Mouse (Mus musculus) stomach, embryonic 14.5 days (tissue): ENCODE results near the gene Ube4a. TPM values are rescaled to one million over a fixed set of nuclear protein-coding genes. Genes with fewer than 3 reads are reported as not detected.

Source experiments
- ATAC-seq: fragments of 200-750 bp; cut with Nextera tagmentation; 2 replicates; pipeline ENCODE4 v1.8.0; 2017; ENCODE audit warnings: low read depth, moderate TSS enrichment; ENCODE audit not compliant: insufficient number of reproducible peaks, insufficient read depth, low FRiP score
- H3K27ac ChIP-seq: fragments of 300-500 bp; sonication (generic); 2 replicates; pipeline ENCODE4 v1.5.1; 2014; ENCODE audit warnings: mild to moderate bottlenecking, low read length, moderate library complexity, mixed read lengths
- H3K27me3 ChIP-seq: fragments of 300-500 bp; sonication (generic); 2 replicates; pipeline ENCODE4 v1.6.1; 2014; ENCODE audit warnings: low read length, control low read depth, mixed read lengths; ENCODE audit not compliant: control insufficient read depth, insufficient read depth
- H3K36me3 ChIP-seq: fragments of 300-500 bp; sonication (generic); 2 replicates; pipeline ENCODE4 v1.6.1; 2014; ENCODE audit warnings: mild to moderate bottlenecking, control low read depth, low read length, moderate library complexity, mixed read lengths; ENCODE audit not compliant: control insufficient read depth, insufficient read depth
- H3K4me1 ChIP-seq: fragments of 300-500 bp; sonication (generic); 2 replicates; pipeline ENCODE4 v1.6.1; 2014; ENCODE audit warnings: low read length, control low read depth, mixed read lengths; ENCODE audit not compliant: control insufficient read depth, insufficient read depth
- H3K4me2 ChIP-seq: fragments of 300-500 bp; sonication (generic); replicated peaks from 2 replicates; pipeline ENCODE4 v1.6.1; 2014; ENCODE audit warnings: low read depth, low read length, control low read depth
- H3K4me3 ChIP-seq: fragments of 300-500 bp; sonication (generic); 2 replicates; pipeline ENCODE4 v1.5.1; 2014; ENCODE audit warnings: low read depth, low read length, control low read depth
- H3K9ac ChIP-seq: fragments of 300-500 bp; sonication (generic); replicated peaks from 2 replicates; pipeline ENCODE4 v1.6.1; 2014; ENCODE audit warnings: low read depth, mild to moderate bottlenecking, control low read depth, low read length, moderate library complexity, mixed read lengths
- H3K9me3 ChIP-seq: fragments of 300-500 bp; sonication (generic); 2 replicates; pipeline ENCODE4 v1.6.1; 2016; ENCODE audit warnings: low read depth, low read length, control low read depth; ENCODE audit not compliant: control insufficient read depth
- WGBS: fragments of 180-500 bp; shearing (Covaris S2); extraction: QIAGEN DNeasy Blood & Tissue Kit; methylation state at CpG from one replicate; pipeline ENCODE4 v1.1.7; 2014; 5-methylcytosine and 5-hydroxymethylcytosine counted together
- polyA plus RNA-seq: library from polyadenylated mRNA; unstranded; fragments of >200 nt; fragmentation: Nextera tagmentation; extraction: Ambion mirVana; gene quantifications from 2 replicates; pipeline ENCODE4 v1.2.1, GENCODE M21; 2014

Gene Ube4a
- polyA plus RNA-seq, 1 experiment from 2014 or later = 32.7 TPM

GRCm38 (mm10) chr9:44999776-45000175, 34.4 kb upstream of the Ube4a start:
- Histone ChIP-seq H3K4me2 (no peak overlapping the region), H3K4me1 (no peaks in the 10 kb centered on the region), H3K9me3 (no peaks in the 10 kb centered on the region), H3K36me3 (no peaks in the 10 kb centered on the region), H3K27me3 (no peaks in the 10 kb centered on the region), H3K4me3 (no peak overlapping the region), H3K27ac (no peak overlapping the region), H3K9ac (no peak overlapping the region)
- WGBS = 77% methylated on average over 5 of the region's 5 CpGs
- no peak for ATAC-seq

- WGBS = 54% methylated on average over 6 of the region's 6 CpGs
- no peak for ATAC-seq
- H3K9me3 ChIP-seq = no peaks in the 10 kb centered on the region
Measured at GRCm38 (mm10) chr9:44999171-44999570, 33.8 kb upstream of the Ube4a start.

GRCm38 (mm10) chr9:44998138-44998537, 32.7 kb upstream of the Ube4a start:
- H3K9me3 ChIP-seq = no peaks in the 10 kb centered on the region
- H3K27me3 ChIP-seq = no peaks in the 10 kb centered on the region
- no peak overlapping the region for H3K4me3 ChIP-seq
- 69% methylated on average over 11 of the region's 11 CpGs for WGBS
- no peak for ATAC-seq
- no peak overlapping the region for H3K9ac ChIP-seq
- H3K36me3 ChIP-seq = no peaks in the 10 kb centered on the region
- H3K4me2 ChIP-seq = no peak overlapping the region
- H3K4me1 ChIP-seq = no peaks in the 10 kb centered on the region
- H3K27ac ChIP-seq = no peak overlapping the region

More at GRCm38 (mm10) chr9:44999171-44999570, 33.8 kb upstream of the Ube4a start:
- no peaks in the 10 kb centered on the region for H3K27me3 ChIP-seq
- no peaks in the 10 kb centered on the region for H3K36me3 ChIP-seq
- no peak overlapping the region for H3K4me3 ChIP-seq
- no peak overlapping the region for H3K27ac ChIP-seq
- no peaks in the 10 kb centered on the region for H3K4me1 ChIP-seq
- no peak overlapping the region for H3K4me2 ChIP-seq
- H3K9ac ChIP-seq = no peak overlapping the region

GRCm38 (mm10) chr9:44996590-44996989, 31.2 kb upstream of the Ube4a start:
- H3K27me3 ChIP-seq = no peaks in the 10 kb centered on the region
- no peak overlapping the region for H3K4me2 ChIP-seq
- 96% methylated on average over 7 of the region's 7 CpGs for WGBS
- no peak overlapping the region for H3K9ac ChIP-seq
- H3K4me3 ChIP-seq = no peak overlapping the region
- no peak for ATAC-seq
- H3K4me1 ChIP-seq = no peaks in the 10 kb centered on the region
- H3K36me3 ChIP-seq = no peaks in the 10 kb centered on the region
- H3K27ac ChIP-seq = no peak overlapping the region
- H3K9me3 ChIP-seq = no peaks in the 10 kb centered on the region

GRCm38 (mm10) chr9:44994962-44995361, 29.6 kb upstream of the Ube4a start:
- H3K36me3 ChIP-seq = no peaks in the 10 kb centered on the region
- ATAC-seq = no peak
- H3K27me3 ChIP-seq = no peaks in the 10 kb centered on the region
- no peak overlapping the region for H3K27ac ChIP-seq
- 59% methylated on average over 4 of the region's 4 CpGs for WGBS
- no peaks in the 10 kb centered on the region for H3K4me1 ChIP-seq
- no peak overlapping the region for H3K4me3 ChIP-seq
- H3K9ac ChIP-seq = no peak overlapping the region
- H3K4me2 ChIP-seq = no peak overlapping the region
- no peaks in the 10 kb centered on the region for H3K9me3 ChIP-seq

GRCm38 (mm10) chr9:44993268-44993667, 27.9 kb upstream of the Ube4a start:
- no peak for ATAC-seq
- Histone ChIP-seq H3K4me1 (no peaks in the 10 kb centered on the region), H3K27ac (no peak overlapping the region), H3K4me2 (no peak overlapping the region), H3K9me3 (no peaks in the 10 kb centered on the region), H3K27me3 (no peaks in the 10 kb centered on the region), H3K9ac (no peak overlapping the region), H3K4me3 (no peak overlapping the region), H3K36me3 (no peaks in the 10 kb centered on the region)
- 71% methylated on average over 2 of the region's 2 CpGs for WGBS

GRCm38 (mm10) chr9:44992271-44992670, 26.9 kb upstream of the Ube4a start:
- H3K9me3 ChIP-seq = no peaks in the 10 kb centered on the region
- ATAC-seq = no peak
- H3K4me3 ChIP-seq = no peak overlapping the region
- H3K9ac ChIP-seq = no peak overlapping the region
- H3K4me2 ChIP-seq = no peak overlapping the region
- no peak overlapping the region for H3K27ac ChIP-seq
- H3K27me3 ChIP-seq = no peaks in the 10 kb centered on the region
- H3K36me3 ChIP-seq = no peaks in the 10 kb centered on the region
- no peaks in the 10 kb centered on the region for H3K4me1 ChIP-seq

- no peaks in the 10 kb centered on the region for H3K27me3 ChIP-seq
- H3K36me3 ChIP-seq = no peaks in the 10 kb centered on the region
- H3K9ac ChIP-seq = no peak overlapping the region
Measured at GRCm38 (mm10) chr9:44991821-44992220, 26.4 kb upstream of the Ube4a start.

GRCm38 (mm10) chr9:44986976-44987375, 21.6 kb upstream of the Ube4a start:
- WGBS = 62% methylated on average over 5 of the region's 5 CpGs
- H3K4me3 ChIP-seq = no peak overlapping the region
- no peak overlapping the region for H3K4me2 ChIP-seq
- no peak overlapping the region for H3K9ac ChIP-seq
- no peaks in the 10 kb centered on the region for H3K4me1 ChIP-seq
- no peak overlapping the region for H3K27ac ChIP-seq
- no peak for ATAC-seq
- no peaks in the 10 kb centered on the region for H3K27me3 ChIP-seq
- no peaks in the 10 kb centered on the region for H3K36me3 ChIP-seq
- no peaks in the 10 kb centered on the region for H3K9me3 ChIP-seq

More at GRCm38 (mm10) chr9:44991821-44992220, 26.4 kb upstream of the Ube4a start:
- Histone ChIP-seq H3K4me1 (no peaks in the 10 kb centered on the region), H3K4me3 (no peak overlapping the region), H3K9me3 (no peaks in the 10 kb centered on the region), H3K4me2 (no peak overlapping the region), H3K27ac (no peak overlapping the region)
- WGBS = 80% methylated on average over 2 of the region's 2 CpGs
- no peak for ATAC-seq
